Mouse (Mus musculus): ENCODE data around the gene Hsd17b13.
"Not testable (repeated sequence)": the region's sequence is repeated elsewhere in the genome, so short reads cannot be mapped to it uniquely, and the experiment has no call there.

Gene Hsd17b13

DNA sequence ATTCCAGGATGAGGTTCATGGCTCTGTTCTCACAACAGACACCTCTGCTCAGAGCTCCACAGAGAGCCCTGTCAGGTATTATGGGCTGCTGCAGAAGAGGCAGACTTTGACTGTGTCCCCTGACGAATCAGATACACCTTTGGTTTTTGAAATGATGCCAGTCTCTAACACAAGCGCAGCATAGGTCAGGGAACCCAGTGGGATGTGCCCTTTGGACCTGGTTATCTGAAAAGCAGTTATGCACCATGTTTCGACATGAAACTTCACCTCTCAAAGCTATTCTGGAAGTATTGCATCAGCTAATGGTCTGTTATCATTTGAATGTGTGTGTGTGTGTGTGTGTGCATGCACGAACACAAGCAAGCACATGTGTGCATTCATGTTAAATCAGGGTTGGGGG lies at the start of gene Hsd17b13:
Gene Hsd17b13 (minus strand): TSS at position 114 of the 400 bp plus-strand sequence.
- no peak for DNase-seq (ENCODE audit: low spot score in 2 of 2)

DNA sequence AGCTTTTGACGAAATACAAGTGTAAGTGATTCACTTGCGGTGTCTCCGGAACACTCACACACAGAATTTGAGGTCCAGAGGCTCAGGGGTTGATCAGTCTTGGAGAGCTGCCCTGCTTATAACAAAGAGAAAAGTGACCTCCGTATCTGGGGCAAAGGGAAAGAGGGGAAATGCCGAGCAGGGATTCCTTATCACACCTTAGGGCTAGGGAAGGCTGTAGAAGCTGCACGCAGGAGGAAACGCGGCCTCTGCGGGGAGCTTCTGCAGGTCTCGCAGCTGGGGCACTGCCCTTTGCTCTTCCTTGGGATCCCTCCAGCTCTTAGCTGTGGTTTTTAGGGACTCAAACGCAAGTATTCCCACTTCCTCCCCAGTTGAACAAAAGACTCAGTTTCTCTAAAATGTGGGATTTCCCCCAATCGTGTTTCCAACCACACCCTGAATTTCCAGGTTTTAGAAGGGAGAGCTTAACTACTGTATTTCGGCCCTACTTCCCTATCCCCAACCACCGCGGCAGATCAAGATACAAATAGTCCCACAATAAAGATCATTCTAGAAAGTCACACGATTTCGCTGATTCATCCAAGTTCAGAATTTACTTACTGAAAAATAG lies 48.1 kb upstream of the Hsd17b13 start:
- no peak for DNase-seq (ENCODE audit: low spot score in 2 of 2)

DNA sequence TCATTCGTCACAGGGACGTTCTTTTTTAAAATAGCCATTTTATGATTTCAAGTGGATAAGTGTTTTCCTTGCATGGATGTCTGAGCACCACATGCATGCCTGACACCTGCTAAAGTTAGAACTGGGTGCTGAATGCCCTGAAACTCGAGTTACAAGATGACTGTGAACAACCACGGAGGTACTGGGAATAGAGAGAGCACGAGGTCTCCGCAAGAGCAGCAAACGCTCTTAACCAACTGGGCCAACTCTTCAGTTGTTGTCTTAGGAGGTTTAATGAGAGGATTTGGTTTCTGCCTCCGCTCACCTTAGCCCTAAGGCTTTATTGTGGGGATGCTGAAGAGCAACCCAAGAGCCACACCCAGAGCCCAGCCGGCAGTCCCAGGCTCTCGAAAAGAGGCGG lies 47.6 kb upstream of the Hsd17b13 start:
- no peak for DNase-seq (ENCODE audit: low spot score in 2 of 2)

DNA sequence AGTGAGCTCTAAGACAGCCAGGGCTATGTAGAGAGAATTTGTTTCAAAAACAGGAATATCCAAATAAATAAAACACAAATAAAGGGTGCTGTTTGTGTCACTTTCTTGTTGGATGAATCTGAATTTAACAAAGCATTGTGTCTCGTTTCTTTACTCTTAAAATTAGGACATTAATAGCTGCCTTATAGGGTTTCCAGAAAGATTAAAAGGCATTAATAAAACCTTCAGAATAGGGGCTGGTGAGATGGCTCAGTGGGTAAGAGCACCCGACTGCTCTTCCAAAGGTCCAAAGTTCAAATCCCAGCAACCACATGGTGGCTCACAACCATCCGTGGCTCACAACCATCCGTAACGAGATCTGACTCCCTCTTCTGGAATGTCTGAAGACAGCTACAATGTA lies 47.0 kb upstream of the Hsd17b13 start:
- DNase-seq (ENCODE audit: low spot score in 2 of 2) = not testable (repeated sequence)

DNA sequence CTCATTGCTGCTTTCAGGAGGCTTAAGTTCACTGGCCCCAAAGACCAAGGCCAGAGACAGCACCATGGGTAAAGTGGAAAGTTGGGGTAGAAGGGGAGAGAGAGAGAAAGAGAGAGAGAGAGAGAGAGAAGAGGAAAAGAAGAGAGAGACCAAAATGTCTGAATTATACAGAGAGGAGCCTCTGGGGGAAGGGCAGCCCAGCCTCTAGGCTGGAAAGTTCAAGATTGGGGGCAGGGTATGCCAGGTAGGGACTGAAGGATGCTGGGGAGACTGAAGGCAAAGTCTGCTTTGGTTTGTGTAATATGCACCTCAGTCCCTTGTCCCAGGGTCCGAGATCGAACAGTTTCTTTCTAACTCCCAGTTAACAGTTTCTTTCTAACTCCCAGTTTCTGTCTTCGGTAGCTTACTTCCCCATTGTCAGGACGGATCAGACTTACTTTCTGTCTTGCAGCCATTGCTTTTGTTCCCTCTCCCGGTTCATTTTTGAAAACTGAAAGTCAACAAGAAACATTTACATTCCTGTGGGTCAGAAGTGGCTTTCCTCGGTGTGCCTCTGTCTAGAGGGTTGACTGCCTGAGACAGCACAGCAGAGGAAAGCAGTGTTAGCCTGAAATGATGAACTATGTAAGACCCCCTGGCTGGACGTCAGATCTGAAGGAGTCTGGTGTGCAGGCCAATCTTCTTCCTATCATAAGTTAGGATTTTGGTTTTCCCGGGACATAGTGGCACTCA lies 46.2 kb upstream of the Hsd17b13 start:
- DNase-seq (ENCODE audit: low spot score in 2 of 2) = no peak

DNA sequence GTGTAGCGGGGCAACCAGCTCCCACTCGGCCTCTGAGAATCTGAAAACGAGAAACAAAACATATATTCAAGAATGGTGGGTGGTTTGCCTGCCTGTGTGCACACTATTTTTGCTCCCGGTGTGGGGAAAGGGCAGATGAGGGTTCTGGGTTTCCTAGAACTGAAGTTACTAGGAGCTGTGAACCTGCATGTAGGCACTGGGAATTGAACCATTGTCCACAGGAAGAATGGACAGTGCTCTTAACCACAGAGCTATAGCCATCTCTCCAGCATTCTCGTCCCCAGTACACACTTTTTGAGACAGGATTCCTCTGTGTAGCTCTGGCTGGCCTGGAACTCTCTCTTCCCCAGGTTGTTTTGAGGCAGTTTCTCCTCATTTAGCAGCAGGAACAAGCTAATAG lies 45.3 kb upstream of the Hsd17b13 start:
- no peak for DNase-seq (ENCODE audit: low spot score in 2 of 2)

DNA sequence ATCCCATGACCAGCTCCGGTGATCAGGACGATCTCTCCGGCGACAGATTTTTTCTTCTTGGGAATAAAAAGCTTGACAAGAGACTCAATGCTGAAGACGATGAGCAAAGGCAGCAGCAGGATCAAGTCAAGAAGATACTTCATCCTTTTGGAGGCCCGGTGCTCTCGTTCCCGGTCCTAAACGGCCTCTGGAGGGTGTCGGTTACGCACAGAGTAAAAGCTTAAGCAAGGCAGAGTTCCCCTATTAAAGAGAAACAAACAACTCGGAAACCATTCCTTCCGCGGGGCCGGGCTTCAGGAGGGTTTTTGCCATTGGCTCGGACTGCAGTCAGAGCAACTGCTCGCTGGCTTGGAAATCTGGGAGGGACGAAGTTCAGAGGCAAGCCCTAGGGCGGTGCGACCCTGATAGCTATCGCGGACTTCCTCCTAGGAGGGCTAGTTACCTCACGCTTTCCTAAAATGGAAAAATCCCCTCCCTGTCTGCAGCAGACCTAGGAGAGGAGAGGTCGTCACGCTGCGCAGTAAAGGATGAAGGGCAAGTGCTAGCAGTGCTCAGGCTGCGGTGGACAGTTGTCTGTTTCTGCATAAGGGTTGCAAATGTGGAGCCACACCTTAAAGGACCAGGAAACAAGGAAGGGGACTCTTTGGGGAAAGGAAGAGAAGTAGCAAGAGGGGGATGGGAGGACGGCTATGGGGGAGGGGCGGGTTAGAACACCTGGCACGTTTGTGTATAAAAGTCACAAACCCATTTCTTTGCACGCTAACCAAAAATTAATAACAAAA lies 44.6 kb upstream of the Hsd17b13 start, which contains the start of gene Hsd17b11:
Gene Hsd17b11 (minus strand): TSS at position 323 of the 782 bp plus-strand sequence.
- peak; percentile 36 to 56 for DNase-seq (ENCODE audit: low spot score in 2 of 2)

DNA sequence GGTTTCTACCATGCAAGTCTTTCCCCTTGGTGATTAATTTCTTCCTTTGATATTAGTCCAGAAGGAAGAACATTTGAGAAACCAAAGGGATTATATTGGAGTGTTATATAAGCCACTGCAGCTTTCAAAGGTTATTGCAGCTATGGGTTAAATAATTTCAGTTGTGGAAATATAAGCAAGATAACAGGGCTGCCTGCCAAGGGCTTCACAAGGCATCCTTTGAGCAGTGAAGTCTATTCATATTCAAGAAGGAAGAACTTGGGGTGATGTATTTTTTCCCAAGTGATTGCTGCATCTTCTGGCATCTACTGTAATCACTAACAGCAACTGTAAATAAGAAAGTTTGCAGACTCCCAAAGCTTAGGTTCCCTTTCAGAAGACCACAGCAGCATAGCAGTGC lies 34.2 kb upstream of the Hsd17b13 start:
- no peak for DNase-seq (ENCODE audit: low spot score in 2 of 2)

DNA sequence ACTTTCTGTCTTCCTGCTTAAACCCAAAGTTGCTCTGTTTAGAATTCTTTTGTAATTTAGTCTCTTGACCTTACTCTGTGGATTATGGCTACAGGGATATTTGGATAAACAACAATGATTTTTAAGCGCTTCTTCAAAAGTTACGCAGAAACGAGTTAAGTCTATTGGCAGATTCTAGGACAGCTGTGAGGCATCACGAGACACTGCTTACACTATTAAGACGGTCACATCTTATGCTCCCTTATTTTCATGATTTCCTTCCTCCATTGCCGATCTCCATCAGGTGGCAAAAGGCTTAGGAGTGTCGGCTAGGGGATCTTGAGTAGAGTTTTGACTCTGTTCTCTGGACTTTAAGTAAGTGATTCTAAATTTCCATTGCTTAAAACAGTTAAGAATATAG lies 33.1 kb upstream of the Hsd17b13 start:
- no peak for DNase-seq (ENCODE audit: low spot score in 2 of 2)

DNA sequence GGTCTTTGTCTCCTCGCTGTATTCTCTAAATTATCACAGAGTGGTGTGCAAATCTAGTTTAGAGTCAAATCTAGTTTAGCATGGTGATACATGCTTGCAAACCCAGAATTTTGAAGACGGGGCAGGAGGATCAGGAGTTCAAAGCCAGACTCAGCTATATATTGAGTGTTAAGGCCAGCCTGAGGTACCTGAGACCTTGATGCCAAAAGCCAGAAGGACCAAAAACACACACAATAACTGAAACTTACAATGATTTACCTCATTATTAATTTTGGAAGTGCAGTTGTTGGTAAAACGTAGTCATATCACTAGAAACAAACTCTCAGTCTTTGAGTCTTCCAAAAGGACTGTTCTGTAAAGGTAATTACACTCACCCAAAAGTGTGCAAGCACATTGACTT lies 32.2 kb upstream of the Hsd17b13 start:
- no peak for DNase-seq (ENCODE audit: low spot score in 2 of 2)

DNA sequence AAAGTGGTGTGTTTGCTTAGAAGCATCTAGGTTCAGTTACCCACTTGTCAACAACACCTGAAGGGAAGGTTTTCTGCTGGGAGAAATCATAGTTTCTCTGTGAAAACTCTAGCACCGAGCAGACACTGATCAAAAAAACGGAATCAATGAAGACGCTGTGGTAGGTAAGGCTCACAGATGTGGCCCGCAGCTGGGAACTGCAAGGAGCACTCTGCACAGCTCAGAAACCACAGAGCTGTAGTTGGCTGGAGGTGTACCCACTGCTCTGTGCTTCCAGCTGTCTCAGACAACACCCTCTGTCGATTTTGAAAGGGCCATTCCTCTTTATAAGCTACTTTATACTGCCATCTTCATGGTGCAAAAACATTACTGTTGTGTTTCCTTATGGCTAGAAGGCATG lies 30.6 kb upstream of the Hsd17b13 start:
- no peak for DNase-seq (ENCODE audit: low spot score in 2 of 2)

DNA sequence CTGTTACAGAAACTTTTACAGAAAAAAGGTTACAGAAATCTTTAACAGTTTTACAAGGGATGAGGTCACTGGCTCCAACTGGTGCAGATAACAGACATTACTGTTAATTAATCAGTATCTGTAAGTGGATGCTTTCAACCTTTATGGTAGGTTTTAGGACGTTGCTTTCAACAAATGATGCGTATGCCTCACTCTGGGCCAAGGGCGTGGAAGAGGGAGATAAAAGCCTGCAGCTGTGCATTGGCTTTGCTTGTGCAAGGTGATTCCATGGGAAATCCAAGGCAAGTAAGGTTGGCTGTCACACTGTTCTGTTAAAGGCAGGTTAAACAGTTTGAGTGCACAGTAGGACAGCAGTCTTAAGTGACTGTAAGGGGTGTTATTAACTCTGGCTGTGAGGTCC lies 29.6 kb upstream of the Hsd17b13 start:
- DNase-seq (ENCODE audit: low spot score in 2 of 2) = no peak

DNA sequence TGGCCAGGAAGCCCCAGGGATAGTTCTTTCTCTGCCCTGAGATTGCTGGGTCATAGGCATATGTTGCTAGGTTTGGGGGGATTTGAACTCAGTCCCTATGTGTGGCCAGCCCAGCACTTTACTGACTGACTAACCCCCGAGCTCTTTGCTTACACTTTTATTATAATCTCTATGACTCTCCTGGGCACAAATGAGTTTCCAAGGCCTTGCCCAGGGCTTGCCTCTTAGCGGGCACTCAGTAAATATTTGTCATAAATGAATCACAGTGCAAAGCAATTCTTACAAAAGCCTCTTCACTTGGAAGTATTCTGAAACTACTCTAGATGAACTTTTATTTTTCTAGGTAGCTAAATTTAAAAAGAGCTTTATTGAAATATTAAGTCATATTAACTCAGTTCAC lies 26.7 kb upstream of the Hsd17b13 start:
- no peak for DNase-seq (ENCODE audit: low spot score in 2 of 2)

DNA sequence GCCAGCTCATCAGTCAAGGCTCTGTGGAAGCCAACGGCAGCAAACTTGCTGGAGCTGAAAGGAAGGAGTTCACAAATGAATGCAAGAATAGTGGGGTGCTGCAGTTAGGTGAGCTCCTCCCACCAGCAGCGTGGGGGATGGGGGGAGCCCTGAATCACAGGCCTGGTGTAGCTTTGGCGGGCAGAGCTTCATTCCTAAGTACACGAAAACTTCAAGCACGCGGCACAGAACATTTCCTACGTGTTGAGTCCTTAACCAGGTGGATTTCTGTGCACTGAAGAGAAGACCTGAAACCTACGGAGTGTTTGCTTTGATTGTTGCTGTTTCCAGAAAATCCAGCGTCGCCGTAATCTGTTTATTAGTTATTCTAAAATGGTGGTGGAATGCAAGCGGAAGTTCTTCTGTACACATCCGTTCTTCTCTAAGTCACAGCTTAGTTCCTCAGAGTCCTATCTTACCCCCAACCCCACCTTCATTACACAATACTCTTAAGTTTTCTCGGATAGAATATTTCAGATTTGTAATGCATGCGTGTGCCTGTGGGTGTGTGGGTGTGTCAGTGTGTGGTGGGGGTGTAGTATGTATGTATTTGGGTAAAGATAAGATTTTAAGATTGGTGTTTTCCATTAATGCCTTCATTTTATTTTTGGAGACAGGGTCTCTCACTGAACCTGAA lies 26.2 kb upstream of the Hsd17b13 start:
- no peak for DNase-seq (ENCODE audit: low spot score in 2 of 2)

DNA sequence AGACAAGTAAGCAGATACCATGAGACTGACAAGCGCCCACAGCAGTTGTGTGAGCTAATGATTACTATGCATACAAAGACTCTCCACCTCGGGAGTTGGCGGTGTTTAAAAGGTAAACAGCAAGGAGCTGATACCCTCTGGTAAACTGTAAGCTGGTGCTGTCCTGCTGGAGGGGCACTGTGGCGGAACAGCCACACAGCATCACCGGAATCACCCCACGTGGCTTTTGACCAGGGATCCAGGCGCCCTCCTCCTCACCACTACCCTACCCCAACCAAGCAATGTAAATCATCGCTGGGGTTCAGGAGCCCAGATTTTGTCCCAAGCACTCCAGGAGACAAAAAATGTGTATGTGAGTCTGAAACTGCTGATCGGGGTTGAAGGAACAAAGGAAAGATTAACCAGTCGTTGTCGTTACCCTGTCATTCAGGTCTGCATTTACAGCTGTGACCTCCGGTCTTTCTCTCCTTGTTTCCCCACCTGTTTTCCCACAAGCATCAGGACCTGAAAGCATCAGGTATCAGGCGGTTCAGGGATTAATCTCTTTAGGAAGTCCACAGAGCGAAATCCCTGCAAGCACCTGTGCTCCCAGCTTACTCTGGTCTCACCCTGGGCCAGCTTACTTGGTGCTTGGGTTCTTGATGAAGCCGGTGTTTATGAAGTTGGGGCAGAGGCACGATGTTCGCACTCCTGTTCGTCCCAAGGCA lies 25.5 kb upstream of the Hsd17b13 start:
- DNase-seq (ENCODE audit: low spot score in 2 of 2) = no peak

DNA sequence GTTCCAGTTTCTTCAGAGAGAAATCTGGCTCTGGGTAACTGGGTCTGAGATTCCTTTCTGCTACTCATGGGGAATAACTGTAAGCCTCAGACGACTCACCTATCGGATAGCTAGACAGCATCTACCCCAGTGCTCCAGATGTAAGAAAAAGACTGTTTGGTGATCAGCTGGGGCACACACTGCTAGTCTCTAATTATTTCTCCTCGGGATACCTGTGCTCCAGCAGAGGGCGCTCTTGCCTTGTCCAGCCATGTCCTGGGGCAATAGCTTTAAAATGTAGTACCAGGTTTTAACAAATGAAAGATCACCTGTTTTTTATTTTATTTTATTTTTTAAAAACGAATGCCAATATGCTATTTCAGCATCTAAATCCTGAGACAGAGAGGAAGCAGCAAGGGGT lies 22.5 kb upstream of the Hsd17b13 start:
- peak; percentile 56 to 79 for DNase-seq (ENCODE audit: low spot score in 2 of 2)

DNA sequence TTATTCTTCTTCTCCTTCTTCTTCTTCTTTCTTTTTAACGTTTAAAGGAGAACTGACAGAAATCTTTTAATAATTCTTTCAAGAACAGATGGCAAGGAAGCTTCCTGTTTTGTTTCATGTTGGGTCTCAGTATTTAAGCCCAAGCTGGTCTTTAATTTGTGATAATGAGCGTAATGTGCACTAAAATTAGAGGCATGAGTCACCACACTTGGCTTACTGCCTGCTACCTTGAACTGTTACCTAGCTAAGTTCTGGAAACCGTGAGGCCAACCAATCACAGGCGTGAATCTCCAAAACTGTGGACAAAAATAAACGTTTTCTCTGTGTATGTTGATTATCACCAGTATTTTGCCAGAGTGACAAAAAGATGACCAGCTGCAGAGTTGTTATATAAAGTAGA lies 21.5 kb upstream of the Hsd17b13 start:
- no peak for DNase-seq (ENCODE audit: low spot score in 2 of 2)

DNA sequence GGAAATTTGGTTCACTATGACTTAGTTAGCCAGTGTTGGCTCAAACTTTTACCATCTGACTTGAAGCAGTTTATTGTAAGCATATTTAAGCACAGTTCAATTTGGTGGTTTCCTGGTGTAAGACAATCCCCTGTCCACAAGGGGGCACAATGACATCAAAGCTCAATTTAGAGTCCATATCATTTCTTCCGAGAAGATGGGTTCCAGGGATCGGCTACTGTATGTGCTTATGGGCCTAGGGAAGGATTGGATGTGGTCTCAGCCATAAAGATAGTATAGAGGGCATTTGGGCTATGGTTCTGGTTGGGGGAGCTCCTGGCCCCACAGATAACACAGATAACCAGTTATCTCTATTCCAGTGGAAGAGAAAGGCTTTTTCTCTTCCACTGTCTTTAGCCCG lies 18.0 kb upstream of the Hsd17b13 start:
- DNase-seq (ENCODE audit: low spot score in 2 of 2) = no peak

DNA sequence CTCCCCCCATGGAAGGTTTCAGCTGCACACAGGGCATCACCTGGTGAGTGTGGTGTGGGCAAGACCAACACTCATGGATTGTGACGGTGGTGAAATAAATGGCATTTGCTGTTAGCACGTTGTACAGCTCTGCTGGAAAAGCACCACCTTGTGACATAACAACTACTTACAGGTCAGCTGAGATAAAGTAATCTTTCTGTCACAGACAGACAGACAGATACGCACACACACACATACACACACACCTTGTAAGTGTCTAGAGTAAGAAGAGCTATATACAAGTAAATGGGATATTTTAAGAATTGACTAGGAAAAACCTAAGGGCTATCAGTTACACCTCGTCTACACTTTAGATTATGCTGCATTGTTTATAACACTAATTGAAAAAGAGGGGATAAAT lies 17.5 kb upstream of the Hsd17b13 start:
- no peak for DNase-seq (ENCODE audit: low spot score in 2 of 2)

DNA sequence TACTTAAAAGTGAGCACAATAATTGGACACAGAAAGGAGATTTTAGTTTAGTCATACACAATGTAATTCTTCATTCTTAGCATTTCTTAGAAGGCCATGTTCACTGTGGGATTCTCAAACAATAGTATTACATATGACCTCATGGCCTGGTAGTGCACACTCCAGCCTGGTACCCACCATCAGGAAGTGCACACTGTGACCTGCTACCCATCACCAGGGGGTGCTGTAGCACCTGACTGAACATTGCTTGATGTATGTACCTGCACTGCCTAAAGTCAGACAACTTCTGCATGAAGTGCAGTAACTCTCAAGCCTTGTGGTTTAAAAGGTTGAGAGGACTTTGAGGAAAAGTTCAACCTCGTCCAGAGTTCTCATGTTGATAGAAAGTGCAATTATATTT lies 16.4 kb upstream of the Hsd17b13 start:
- DNase-seq (ENCODE audit: low spot score in 2 of 2) = no peak

DNA sequence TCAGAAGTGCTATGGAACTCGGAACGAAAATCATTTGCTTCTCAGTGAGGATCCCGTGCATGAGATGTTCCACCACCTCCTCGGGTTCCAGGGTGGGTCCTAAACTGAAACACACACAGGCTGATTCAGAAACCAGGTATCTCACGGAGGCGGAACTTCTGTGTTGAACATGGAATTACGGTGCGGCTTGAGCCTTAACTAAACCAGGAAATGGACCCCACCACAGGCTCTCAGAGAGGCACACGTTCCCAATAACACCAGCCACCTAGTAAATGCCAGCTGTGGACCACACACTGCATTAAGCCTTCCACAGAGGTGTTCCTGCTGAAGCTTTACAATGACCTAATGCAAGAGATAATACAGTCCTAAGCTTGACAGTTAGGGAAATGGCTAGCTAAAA lies 15.6 kb upstream of the Hsd17b13 start:
- no peak for DNase-seq (ENCODE audit: low spot score in 2 of 2)

Data from cerebellum, postnatal 4 days (tissue).